Mouse (Mus musculus) E14TG2a.4 (cell line): ENCODE measurements around the gene Antxr1.

Experiments
- CTCF ChIP-seq: conservative IDR thresholded peaks from 2 replicates; pipeline ENCODE4 v1.5.1; 2014; ENCODE audit warnings: low read length
- NANOG ChIP-seq: IDR thresholded peaks from 2 replicates; pipeline ENCODE4 v1.6.1; 2014; ENCODE audit warnings: borderline replicate concordance, low read length, mixed read lengths
- POU5F1 ChIP-seq: IDR thresholded peaks from 2 replicates; pipeline ENCODE4 v1.6.1; 2014; ENCODE audit warnings: low read length, borderline replicate concordance

- TF ChIP-seq CTCF (no peak), POU5F1 (no peak), NANOG (no peak)
Measured at GRCm38 (mm10) chr6:87233111-87233510, 102.5 kb downstream of the Antxr1 start.
